Mouse (Mus musculus) midbrain, postnatal 0 days (tissue): Measurements from ENCODE around the gene Sfmbt1. TPM values are rescaled to one million over a fixed set of nuclear protein-coding genes. Genes with fewer than 3 reads are reported as not detected.
A peak's percentile ranks its signal among the peaks of the same experiment; 100 is the strongest.

Experiments used
- ATAC-seq: fragments of 200-750 bp; cut with Nextera tagmentation; 2 replicates; pipeline ENCODE4 v1.8.0; 2017; ENCODE audit warnings: moderate number of reproducible peaks, mild to moderate bottlenecking, moderate TSS enrichment, moderate library complexity; ENCODE audit not compliant: low FRiP score
- DNase-seq: peaks from one replicate; pipeline ENCODE4 v3.0.0-alpha.2; 2015; ENCODE audit warnings: low spot score
- H3K27ac ChIP-seq: fragments of 300-500 bp; sonication (generic); 2 replicates; pipeline ENCODE4 v1.5.1; 2014; ENCODE audit warnings: low read depth, mild to moderate bottlenecking, low read length, mixed read lengths
- H3K27me3 ChIP-seq: fragments of 300-500 bp; sonication (generic); 2 replicates; pipeline ENCODE4 v1.6.1; 2014; ENCODE audit warnings: low read length, control low read depth, mixed read lengths; ENCODE audit not compliant: insufficient read depth
- H3K36me3 ChIP-seq: fragments of 300-500 bp; sonication (generic); 2 replicates; pipeline ENCODE4 v1.6.1; 2014; ENCODE audit warnings: low read length, control low read depth, mixed read lengths; ENCODE audit not compliant: insufficient read depth
- H3K4me1 ChIP-seq: fragments of 300-500 bp; sonication (generic); 2 replicates; pipeline ENCODE4 v1.6.1; 2014; ENCODE audit warnings: mild to moderate bottlenecking, control low read depth, antibody characterized with exemption, low read length, mixed read lengths; ENCODE audit not compliant: insufficient read depth
- H3K4me2 ChIP-seq: fragments of 300-500 bp; sonication (generic); 2 replicates; pipeline ENCODE4 v1.6.1; 2014; ENCODE audit warnings: low read depth, mild to moderate bottlenecking, low read length, mixed read lengths; ENCODE audit not compliant: poor library complexity, severe bottlenecking
- H3K4me3 ChIP-seq: fragments of 300-500 bp; sonication (generic); 2 replicates; pipeline ENCODE4 v1.5.1; 2014; ENCODE audit warnings: low read depth, mild to moderate bottlenecking, low read length, moderate library complexity
- H3K9ac ChIP-seq: fragments of 300-500 bp; sonication (generic); replicated peaks from 2 replicates; pipeline ENCODE4 v1.6.1; 2014; ENCODE audit warnings: mild to moderate bottlenecking, low read length, moderate library complexity, mixed read lengths; ENCODE audit not compliant: poor library complexity, severe bottlenecking
- H3K9me3 ChIP-seq: fragments of 300-500 bp; sonication (generic); 2 replicates; pipeline ENCODE4 v1.6.1; 2016; ENCODE audit warnings: low read length, control low read depth
- CTCF ChIP-seq: IDR thresholded peaks from 2 replicates; pipeline ENCODE4 v1.5.1; 2016; ENCODE audit warnings: antibody characterized with exemption, mild to moderate bottlenecking
- WGBS: fragments of 180-500 bp; shearing (Covaris S2); extraction: QIAGEN DNeasy Blood & Tissue Kit; methylation state at CpG from one replicate; pipeline ENCODE4 v1.1.7; 2014; 5-methylcytosine and 5-hydroxymethylcytosine counted together
- polyA plus RNA-seq: library from polyadenylated mRNA; unstranded; fragments of >200 nt; fragmentation: Nextera tagmentation; extraction: Ambion mirVana; gene quantifications from 2 replicates; pipeline ENCODE4 v1.2.1, GENCODE M21; 2015
- total RNA-seq: library from RNA; depleted of rRNA; stranded (reverse); fragments of >200 nt; gene quantifications from 2 replicates; pipeline ENCODE4 v1.2.3, GENCODE M21; 2014

The Sfmbt1 gene
- total and polyA plus RNA-seq, 2 experiments from 2014 or later: 9.2 to 16.2 TPM

DNA sequence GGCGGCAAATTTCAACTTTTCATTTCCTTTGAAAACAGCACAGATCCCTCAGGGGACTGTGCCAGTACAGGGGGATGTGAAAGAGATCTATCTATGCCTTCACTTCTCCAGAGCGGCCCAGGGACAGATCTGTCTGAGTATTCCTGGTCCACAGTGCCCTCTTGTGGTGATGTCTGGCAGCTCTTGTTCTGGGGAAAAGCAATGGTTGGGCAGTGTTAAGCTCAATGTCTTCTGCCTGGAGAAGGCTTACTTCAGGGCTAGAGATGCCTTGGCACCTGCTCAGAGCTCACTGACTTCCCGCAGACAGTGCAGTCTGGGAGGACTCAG, 42.7 kb upstream of the Sfmbt1 start:
- DNase-seq: peak; percentile 93
- peak; percentile 88 for ATAC-seq
- H3K4me2 ChIP-seq: no peak overlapping the region
- WGBS: 9% methylated on average over 3 of the region's 3 CpGs
- no peaks in the 10 kb centered on the region for H3K27me3 ChIP-seq
- H3K4me1 ChIP-seq: no peaks in the 10 kb centered on the region
- peak; percentile 96 for TF ChIP-seq CTCF
- H3K27ac ChIP-seq: no peak overlapping the region
- peaks cover 21% of the 10 kb centered on the region; the same call in 1 of the 2 replicates for H3K36me3 ChIP-seq
- no peak overlapping the region for H3K9ac ChIP-seq
- H3K4me3 ChIP-seq: no peak overlapping the region
- H3K9me3 ChIP-seq: no peaks in the 10 kb centered on the region

DNA sequence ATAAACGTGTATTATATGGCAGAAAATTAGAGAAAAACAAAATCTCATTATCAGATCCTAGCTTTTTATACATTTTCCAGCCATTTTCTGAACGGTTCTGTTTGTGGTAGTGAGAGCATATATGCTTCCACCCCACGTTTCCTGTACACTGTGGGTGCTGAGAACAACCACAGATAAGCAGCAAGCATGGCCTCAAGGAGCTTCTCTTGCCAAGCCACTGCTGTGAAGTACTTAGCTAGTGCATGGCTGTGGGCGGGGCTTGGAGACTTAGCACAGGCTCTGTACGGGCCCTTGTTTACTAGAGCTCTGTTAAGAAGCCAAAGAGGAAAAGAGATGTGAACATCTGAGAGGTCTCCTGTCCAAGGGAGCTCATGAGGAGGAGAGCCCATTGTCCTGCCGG, 39.7 kb upstream of the Sfmbt1 start:
- no peak for TF ChIP-seq CTCF
- H3K4me2 ChIP-seq: no peak overlapping the region
- WGBS: 53% methylated on average over 6 of the region's 6 CpGs
- no peaks in the 10 kb centered on the region for H3K4me1 ChIP-seq
- no peak overlapping the region for H3K27ac ChIP-seq
- no peak for ATAC-seq
- no peaks in the 10 kb centered on the region for H3K9me3 ChIP-seq
- no peaks in the 10 kb centered on the region for H3K27me3 ChIP-seq
- DNase-seq: no peak
- peaks cover 21% of the 10 kb centered on the region for H3K36me3 ChIP-seq
- H3K9ac ChIP-seq: no peak overlapping the region
- H3K4me3 ChIP-seq: no peak overlapping the region

DNA sequence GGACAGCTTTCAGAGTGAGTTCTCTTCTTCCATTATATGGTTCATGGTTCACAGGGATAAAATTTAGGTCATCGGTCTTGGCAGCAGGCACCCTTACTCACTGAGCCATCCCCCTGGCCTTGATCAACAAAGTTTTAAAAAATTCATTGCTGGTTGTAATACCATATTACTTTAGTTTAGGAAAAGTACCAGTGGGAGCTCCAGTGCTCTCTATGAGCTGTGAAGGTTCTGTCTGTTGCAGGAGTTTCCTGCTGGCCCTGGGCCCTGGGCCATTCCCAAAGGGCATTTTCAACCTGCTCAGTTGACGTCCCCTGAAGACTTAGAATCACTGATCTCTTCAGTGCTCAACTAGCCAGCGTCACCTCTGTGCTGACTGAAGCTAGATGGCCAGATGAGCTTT, 32.5 kb upstream of the Sfmbt1 start:
- ATAC-seq: no peak
- peaks cover 31% of the 10 kb centered on the region for H3K36me3 ChIP-seq
- 95% methylated on average over 3 of the region's 3 CpGs for WGBS

DNA sequence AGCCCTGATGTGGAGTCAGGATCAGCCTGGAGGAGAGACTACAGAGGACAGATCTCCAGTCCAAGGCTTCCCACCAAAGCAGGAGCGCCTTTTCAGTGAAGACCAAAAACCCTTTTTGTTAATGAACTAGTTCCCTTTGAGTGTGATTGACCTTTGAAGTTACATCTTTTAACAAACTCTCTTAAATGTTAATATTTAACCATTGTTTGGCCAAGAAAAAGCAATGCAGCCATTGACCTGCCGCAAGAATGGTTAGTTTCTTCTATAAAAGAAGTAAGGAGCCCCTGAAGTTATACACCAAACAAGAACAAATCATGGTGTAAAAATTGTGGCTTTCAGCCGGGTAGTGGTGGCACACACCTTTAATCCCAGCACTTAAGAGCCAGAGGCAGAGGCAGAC, 24.0 kb upstream of the Sfmbt1 start:
- Histone ChIP-seq H3K9me3 (no peaks in the 10 kb centered on the region), H3K9ac (no peak overlapping the region), H3K27me3 (no peaks in the 10 kb centered on the region), H3K4me1 (no peaks in the 10 kb centered on the region), H3K4me2 (no peak overlapping the region), H3K36me3 (peaks cover 14% of the 10 kb centered on the region), H3K4me3 (no peak overlapping the region), H3K27ac (no peak overlapping the region)
- WGBS: 99% methylated on average over 3 of the region's 3 CpGs
- no peak for TF ChIP-seq CTCF
- DNase-seq (no peak), ATAC-seq (no peak)

More for the DNA sequence above, 32.5 kb upstream of the Sfmbt1 start:
- no peaks in the 10 kb centered on the region for H3K27me3 ChIP-seq
- DNase-seq: no peak
- H3K27ac ChIP-seq: no peak overlapping the region
- H3K9me3 ChIP-seq: no peaks in the 10 kb centered on the region
- H3K9ac ChIP-seq: no peak overlapping the region
- H3K4me3 ChIP-seq: no peak overlapping the region
- H3K4me2 ChIP-seq: no peak overlapping the region
- no peaks in the 10 kb centered on the region for H3K4me1 ChIP-seq
- no peak for TF ChIP-seq CTCF

DNA sequence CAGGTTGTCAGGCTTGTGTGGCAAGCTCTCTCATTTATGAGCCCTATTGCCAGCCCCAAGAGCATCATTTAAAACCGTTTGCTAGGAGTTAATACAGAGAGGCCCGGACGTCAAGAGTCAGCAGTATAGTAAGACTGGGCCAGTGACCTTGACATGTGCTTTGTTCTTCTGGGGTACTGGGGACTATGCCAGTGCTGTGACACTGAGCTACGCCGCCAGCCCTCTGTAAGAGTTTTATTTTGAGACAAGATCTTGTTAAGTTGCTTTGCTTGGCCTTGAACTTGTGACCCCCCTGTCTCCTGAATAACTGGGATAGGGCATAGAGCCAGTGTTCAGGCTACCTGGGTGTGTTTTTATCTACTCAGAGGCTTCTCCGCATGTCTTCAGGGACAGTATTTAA, 22.2 kb upstream of the Sfmbt1 start:
- Histone ChIP-seq H3K4me1 (peaks cover 7% of the 10 kb centered on the region; the same call in 1 of the 2 replicates), H3K4me3 (no peak overlapping the region), H3K4me2 (no peak overlapping the region), H3K27me3 (no peaks in the 10 kb centered on the region), H3K27ac (no peak overlapping the region), H3K9ac (no peak overlapping the region), H3K36me3 (peaks cover 14% of the 10 kb centered on the region), H3K9me3 (no peaks in the 10 kb centered on the region)
- WGBS: 90% methylated on average over 6 of the region's 6 CpGs
- DNase-seq (no peak), ATAC-seq (no peak)
- TF ChIP-seq CTCF: no peak

DNA sequence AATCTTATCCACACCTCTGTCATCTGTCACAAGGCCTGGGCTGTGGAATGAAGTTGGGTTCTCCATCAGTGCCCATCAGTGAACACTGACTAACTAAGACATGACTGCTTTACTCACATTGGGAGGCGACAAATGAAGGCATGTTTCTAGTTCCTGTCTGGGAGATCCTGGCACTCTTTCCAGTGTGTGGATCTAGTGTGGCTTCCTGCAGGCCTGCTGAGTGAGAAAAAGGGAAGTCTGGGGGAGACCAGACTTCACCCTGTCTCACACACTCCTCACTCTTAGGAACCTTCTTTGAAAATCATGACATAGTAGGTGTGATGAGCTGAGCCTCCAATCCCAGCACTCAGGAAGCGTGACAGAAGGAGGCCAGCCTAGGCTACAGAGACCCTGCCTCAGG, 19.9 kb upstream of the Sfmbt1 start:
- H3K27me3 ChIP-seq: no peaks in the 10 kb centered on the region
- no peak overlapping the region for H3K27ac ChIP-seq
- no peak for TF ChIP-seq CTCF
- WGBS: 94% methylated on average over 2 of the region's 2 CpGs
- H3K9ac ChIP-seq: no peak overlapping the region
- H3K4me1 ChIP-seq: peaks cover 15% of the 10 kb centered on the region; the same call in 1 of the 2 replicates
- no peaks in the 10 kb centered on the region for H3K9me3 ChIP-seq
- H3K36me3 ChIP-seq: peaks cover 12% of the 10 kb centered on the region
- no peak for DNase-seq
- no peak for ATAC-seq
- no peak overlapping the region for H3K4me3 ChIP-seq
- no peak overlapping the region for H3K4me2 ChIP-seq
